Mouse (Mus musculus) urinary bladder, adult 2 months (tissue): ENCODE data around the gene Krt23. TPM values are rescaled to one million over a fixed set of nuclear protein-coding genes. Genes with fewer than 3 reads are reported as not detected.

Source experiments
- DNase-seq: peaks from one replicate; pipeline ENCODE4 v3.0.0; 2022; ENCODE audit warnings: low spot score
- polyA plus RNA-seq: library from polyadenylated mRNA; depleted of rRNA; stranded (reverse); fragments of >200 nt; gene quantifications from 2 replicates; pipeline ENCODE4 v1.2.3, GENCODE M21; 2012; rRNA removed

Gene Krt23
- polyA plus RNA-seq, 1 experiment, result 4.2 TPM

GRCm38 (mm10) chr11:99454044-99454443 lies 38.9 kb downstream of the Krt23 start:
- no peak for DNase-seq

- no peak for DNase-seq
Measured at GRCm38 (mm10) chr11:99448769-99449168, 44.2 kb downstream of the Krt23 start.

GRCm38 (mm10) chr11:99441220-99441619 lies 51.7 kb downstream of the Krt23 start:
- DNase-seq, result no peak

GRCm38 (mm10) chr11:99439465-99439864 lies 53.5 kb downstream of the Krt23 start:
- no peak for DNase-seq

- DNase-seq, result no peak
Measured at GRCm38 (mm10) chr11:99437972-99438371, 55.0 kb downstream of the Krt23 start, which contains the start of gene Krt20. Krt20 (minus strand) TSS chr11:99438150.

GRCm38 (mm10) chr11:99436625-99437024 lies 56.3 kb downstream of the Krt23 start:
- no peak for DNase-seq

DNA sequence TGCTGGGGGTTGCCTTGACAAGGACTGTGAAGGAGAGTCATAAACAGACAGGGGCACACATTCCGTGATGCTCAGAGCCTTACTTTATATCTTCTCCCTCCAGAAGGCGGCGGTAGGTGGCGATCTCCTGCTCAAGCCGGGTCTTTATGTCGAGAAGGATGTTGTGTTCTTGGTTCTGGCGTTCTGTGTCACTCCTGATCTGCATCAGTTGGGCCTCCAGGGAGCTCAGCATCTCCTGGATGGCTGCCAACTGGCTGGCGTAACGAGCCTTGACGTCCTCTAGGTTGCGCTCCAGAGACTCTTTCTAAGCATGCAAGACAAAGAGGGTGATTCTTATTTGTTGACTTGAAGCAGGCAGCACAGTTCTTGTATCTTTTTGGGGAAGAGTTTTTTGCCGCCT lies 62.3 kb downstream of the Krt23 start:
- DNase-seq, result no peak

Other genes starting within 250 kb of the Krt23 start
- gene Krt222, start 249.1 kb downstream of the Krt23 start, polyA plus RNA-seq, result 0.23 and 0.27 TPM in 2 replicates
- gene Krt24, start 207.9 kb downstream of the Krt23 start, polyA plus RNA-seq, result not detected in 2 replicates
- gene Krt25, start 170.2 kb downstream of the Krt23 start, polyA plus RNA-seq, result not detected in 2 replicates
- gene Krt26, start 155.2 kb downstream of the Krt23 start, polyA plus RNA-seq, result not detected in 2 replicates
- gene Krt27, start 142.0 kb downstream of the Krt23 start, polyA plus RNA-seq, result not detected in 2 replicates
- not detected in 2 replicates for gene Krt28, start 118.2 kb downstream of the Krt23 start, polyA plus RNA-seq
- 9.1 and 11.0 TPM in 2 replicates for gene Krt10, start 103.8 kb downstream of the Krt23 start, polyA plus RNA-seq
- gene Krt12, start 70.9 kb downstream of the Krt23 start, polyA plus RNA-seq, result 0.15 and 0.18 TPM in 2 replicates
- gene Krt20, start 55.0 kb downstream of the Krt23 start, polyA plus RNA-seq, result 48.8 and 63.6 TPM in 2 replicates
- not detected in 2 replicates for gene Krt39, start 28.2 kb upstream of the Krt23 start, polyA plus RNA-seq
- gene Krt40, start 50.0 kb upstream of the Krt23 start, polyA plus RNA-seq, result not detected in 2 replicates
- gene Krtap3-3, start 57.7 kb upstream of the Krt23 start, polyA plus RNA-seq, result not detected in 2 replicates
- not detected in 2 replicates for gene Krtap3-2, start 63.7 kb upstream of the Krt23 start, polyA plus RNA-seq
- gene Gm11939, start 66.3 kb upstream of the Krt23 start, polyA plus RNA-seq, result not detected in 2 replicates
- gene Krtap3-1, start 73.5 kb upstream of the Krt23 start, polyA plus RNA-seq, result not detected in 2 replicates
- 0.22 TPM in 1 of 2 replicates, not detected in the other for gene Krtap1-5, start 87.9 kb upstream of the Krt23 start, polyA plus RNA-seq
- gene Krtap1-4, start 90.5 kb upstream of the Krt23 start, polyA plus RNA-seq, result not detected in 2 replicates
- gene Krtap1-3, start 98.2 kb upstream of the Krt23 start, polyA plus RNA-seq, result not detected in 2 replicates
- not detected in 2 replicates for gene Krtap9-3, start 105.0 kb upstream of the Krt23 start, polyA plus RNA-seq
- gene Gm11938, start 110.2 kb upstream of the Krt23 start, polyA plus RNA-seq, result not detected in 2 replicates
- gene Gm11937, start 117.1 kb upstream of the Krt23 start, polyA plus RNA-seq, result not detected in 2 replicates
- gene Krtap2-4, start 121.7 kb upstream of the Krt23 start, polyA plus RNA-seq, result not detected in 2 replicates
- gene Gm11562, start 127.3 kb upstream of the Krt23 start, polyA plus RNA-seq, result 0.18 TPM in 1 of 2 replicates, not detected in the other
- gene Krtap4-1, start 135.1 kb upstream of the Krt23 start, polyA plus RNA-seq, result not detected in 2 replicates
- not detected in 2 replicates for gene Krtap4-2, start 141.9 kb upstream of the Krt23 start, polyA plus RNA-seq
- gene Krtap4-7, start 151.0 kb upstream of the Krt23 start, polyA plus RNA-seq, result not detected in 2 replicates
- not detected in 2 replicates for gene Gm11555, start 157.1 kb upstream of the Krt23 start, polyA plus RNA-seq
- not detected in 2 replicates for gene Gm11563, start 165.8 kb upstream of the Krt23 start, polyA plus RNA-seq
- gene Krtap4-6, start 172.8 kb upstream of the Krt23 start, polyA plus RNA-seq, result not detected in 2 replicates
- not detected in 2 replicates for gene Gm14190, start 197.6 kb upstream of the Krt23 start, polyA plus RNA-seq
- not detected in 2 replicates for gene Gm14180, start 241.2 kb upstream of the Krt23 start, polyA plus RNA-seq